Mouse (Mus musculus) midbrain, postnatal 0 days (tissue): Measurements from ENCODE around the gene Cep250. TPM values are rescaled to one million over a fixed set of nuclear protein-coding genes. Genes with fewer than 3 reads are reported as not detected.
A peak's percentile ranks its signal among the peaks of the same experiment; 100 is the strongest.

Experiments
- ATAC-seq: fragments of 200-750 bp; cut with Nextera tagmentation; 2 replicates; pipeline ENCODE4 v1.8.0; 2017; ENCODE audit warnings: moderate number of reproducible peaks, mild to moderate bottlenecking, moderate TSS enrichment, moderate library complexity; ENCODE audit not compliant: low FRiP score
- DNase-seq: peaks from one replicate; pipeline ENCODE4 v3.0.0-alpha.2; 2015; ENCODE audit warnings: low spot score
- H3K27ac ChIP-seq: fragments of 300-500 bp; sonication (generic); 2 replicates; pipeline ENCODE4 v1.5.1; 2014; ENCODE audit warnings: low read depth, mild to moderate bottlenecking, low read length, mixed read lengths
- H3K27me3 ChIP-seq: fragments of 300-500 bp; sonication (generic); 2 replicates; pipeline ENCODE4 v1.6.1; 2014; ENCODE audit warnings: low read length, control low read depth, mixed read lengths; ENCODE audit not compliant: insufficient read depth
- H3K36me3 ChIP-seq: fragments of 300-500 bp; sonication (generic); 2 replicates; pipeline ENCODE4 v1.6.1; 2014; ENCODE audit warnings: low read length, control low read depth, mixed read lengths; ENCODE audit not compliant: insufficient read depth
- H3K4me1 ChIP-seq: fragments of 300-500 bp; sonication (generic); 2 replicates; pipeline ENCODE4 v1.6.1; 2014; ENCODE audit warnings: mild to moderate bottlenecking, control low read depth, antibody characterized with exemption, low read length, mixed read lengths; ENCODE audit not compliant: insufficient read depth
- H3K4me2 ChIP-seq: fragments of 300-500 bp; sonication (generic); 2 replicates; pipeline ENCODE4 v1.6.1; 2014; ENCODE audit warnings: low read depth, mild to moderate bottlenecking, low read length, mixed read lengths; ENCODE audit not compliant: poor library complexity, severe bottlenecking
- H3K4me3 ChIP-seq: fragments of 300-500 bp; sonication (generic); 2 replicates; pipeline ENCODE4 v1.5.1; 2014; ENCODE audit warnings: low read depth, mild to moderate bottlenecking, low read length, moderate library complexity
- H3K9ac ChIP-seq: fragments of 300-500 bp; sonication (generic); replicated peaks from 2 replicates; pipeline ENCODE4 v1.6.1; 2014; ENCODE audit warnings: mild to moderate bottlenecking, low read length, moderate library complexity, mixed read lengths; ENCODE audit not compliant: poor library complexity, severe bottlenecking
- H3K9me3 ChIP-seq: fragments of 300-500 bp; sonication (generic); 2 replicates; pipeline ENCODE4 v1.6.1; 2016; ENCODE audit warnings: low read length, control low read depth
- CTCF ChIP-seq: IDR thresholded peaks from 2 replicates; pipeline ENCODE4 v1.5.1; 2016; ENCODE audit warnings: antibody characterized with exemption, mild to moderate bottlenecking
- WGBS: fragments of 180-500 bp; shearing (Covaris S2); extraction: QIAGEN DNeasy Blood & Tissue Kit; methylation state at CpG from one replicate; pipeline ENCODE4 v1.1.7; 2014; 5-methylcytosine and 5-hydroxymethylcytosine counted together
- polyA plus RNA-seq: library from polyadenylated mRNA; unstranded; fragments of >200 nt; fragmentation: Nextera tagmentation; extraction: Ambion mirVana; gene quantifications from 2 replicates; pipeline ENCODE4 v1.2.1, GENCODE M21; 2015
- total RNA-seq: library from RNA; depleted of rRNA; stranded (reverse); fragments of >200 nt; gene quantifications from 2 replicates; pipeline ENCODE4 v1.2.3, GENCODE M21; 2014

Gene Cep250
- total and polyA plus RNA-seq, 2 experiments from 2014 or later = 10.1 to 14.1 TPM

GRCm38 (mm10) chr2:155944685-155945084, 11.6 kb upstream of the Cep250 start:
- DNase-seq (no peak), ATAC-seq (no peak)
- WGBS = 80% methylated on average over 4 of the region's 4 CpGs
- Histone ChIP-seq H3K27ac (no peak overlapping the region), H3K4me1 (peaks cover 3% of the 10 kb centered on the region; the same call in 1 of the 2 replicates), H3K4me2 (no peak overlapping the region), H3K9me3 (no peaks in the 10 kb centered on the region), H3K27me3 (no peaks in the 10 kb centered on the region), H3K9ac (no peak overlapping the region), H3K4me3 (no peak overlapping the region), H3K36me3 (no peaks in the 10 kb centered on the region)
- no peak for TF ChIP-seq CTCF

GRCm38 (mm10) chr2:155945124-155945523, 11.1 kb upstream of the Cep250 start, which contains the start of gene Gdf5:
Gene Gdf5 (minus strand): TSS chr2:155945367.
- no peak for TF ChIP-seq CTCF
- no peak for ATAC-seq
- no peak within 1 kb of the TSS for H3K4me2 ChIP-seq
- 28% methylated on average over 13 of the region's 13 CpGs for WGBS
- no peak for DNase-seq
- no peaks in the 10 kb centered on the region for H3K9me3 ChIP-seq
- no peaks in the 10 kb centered on the region for H3K36me3 ChIP-seq
- H3K4me1 ChIP-seq = peaks cover 3% of the 10 kb centered on the region; the same call in 1 of the 2 replicates
- H3K4me3 ChIP-seq = no peak within 1 kb of the TSS
- H3K27me3 ChIP-seq = no peaks in the 10 kb centered on the region
- no peak within 1 kb of the TSS for H3K27ac ChIP-seq
- H3K9ac ChIP-seq = no peak within 1 kb of the TSS

DNA sequence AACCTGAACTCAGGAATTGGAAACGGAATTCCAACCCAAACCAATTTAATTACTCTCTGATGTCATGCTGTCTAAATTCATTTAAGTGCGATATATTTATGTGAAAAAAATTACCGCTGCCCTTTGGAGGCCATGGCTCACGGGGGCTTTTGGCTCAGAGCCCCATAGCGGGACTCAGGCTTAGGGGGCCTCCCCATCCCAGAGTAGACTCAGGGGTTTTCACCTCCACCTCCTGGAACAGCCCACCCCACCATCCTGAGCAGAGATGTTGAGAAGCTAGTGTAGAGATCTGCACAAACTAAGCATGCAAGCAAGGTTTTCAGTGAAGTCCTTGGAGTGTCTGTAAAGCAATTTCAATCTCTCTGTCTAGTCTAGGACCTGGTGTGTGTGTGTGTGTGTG, 10.7 kb upstream of the Cep250 start:
- no peak for DNase-seq
- no peak overlapping the region for H3K4me2 ChIP-seq

DNA sequence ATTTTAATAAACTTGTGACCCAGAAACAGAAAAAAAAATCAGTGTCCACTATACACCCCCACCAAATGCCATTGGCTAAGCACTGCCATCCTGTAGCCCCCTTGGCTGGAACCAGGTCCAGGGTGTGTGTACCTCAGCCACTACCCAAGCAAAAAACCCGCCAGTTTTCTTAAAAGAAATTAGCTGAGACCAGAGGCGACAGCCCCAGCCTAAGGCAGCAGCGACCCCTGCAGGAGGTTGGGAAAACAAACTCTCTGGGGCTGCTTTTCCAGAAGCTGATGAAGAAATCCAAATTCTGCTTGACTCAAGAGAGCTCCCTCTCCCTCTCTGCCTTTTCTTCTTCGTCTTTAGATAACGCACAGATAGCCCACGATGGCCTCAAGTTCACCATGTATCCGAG, 10.2 kb upstream of the Cep250 start:
- Histone ChIP-seq H3K4me2 (no peak overlapping the region), H3K27me3 (no peaks in the 10 kb centered on the region), H3K9ac (no peak overlapping the region), H3K36me3 (no peaks in the 10 kb centered on the region), H3K4me3 (no peak overlapping the region), H3K27ac (no peak overlapping the region), H3K4me1 (peaks cover 3% of the 10 kb centered on the region; the same call in 1 of the 2 replicates), H3K9me3 (no peaks in the 10 kb centered on the region)
- ATAC-seq (no peak), DNase-seq (peak; percentile 78)
- TF ChIP-seq CTCF = peak; percentile 79
- 3% methylated on average over 7 of the region's 7 CpGs for whole genome bisulfite sequencing

More for the DNA sequence above, 10.7 kb upstream of the Cep250 start:
- no peak for ATAC-seq
- no peaks in the 10 kb centered on the region for H3K9me3 ChIP-seq
- no peak overlapping the region for H3K9ac ChIP-seq
- no peak overlapping the region for H3K4me3 ChIP-seq
- H3K36me3 ChIP-seq = no peaks in the 10 kb centered on the region
- no peak for TF ChIP-seq CTCF
- no peaks in the 10 kb centered on the region for H3K27me3 ChIP-seq
- 59% methylated on average over 5 of the region's 5 CpGs for WGBS
- H3K27ac ChIP-seq = no peak overlapping the region
- peaks cover 3% of the 10 kb centered on the region; the same call in 1 of the 2 replicates for H3K4me1 ChIP-seq

GRCm38 (mm10) chr2:155946499-155946898, 9.8 kb upstream of the Cep250 start:
- TF ChIP-seq CTCF = no peak
- Histone ChIP-seq H3K27me3 (no peaks in the 10 kb centered on the region), H3K27ac (no peak overlapping the region), H3K36me3 (no peaks in the 10 kb centered on the region), H3K4me3 (no peak overlapping the region), H3K4me1 (peaks cover 3% of the 10 kb centered on the region; the same call in 1 of the 2 replicates), H3K9ac (no peak overlapping the region), H3K4me2 (no peak overlapping the region), H3K9me3 (no peaks in the 10 kb centered on the region)
- WGBS = 6% methylated on average over 4 of the region's 4 CpGs
- no peak for DNase-seq
- no peak for ATAC-seq

DNA sequence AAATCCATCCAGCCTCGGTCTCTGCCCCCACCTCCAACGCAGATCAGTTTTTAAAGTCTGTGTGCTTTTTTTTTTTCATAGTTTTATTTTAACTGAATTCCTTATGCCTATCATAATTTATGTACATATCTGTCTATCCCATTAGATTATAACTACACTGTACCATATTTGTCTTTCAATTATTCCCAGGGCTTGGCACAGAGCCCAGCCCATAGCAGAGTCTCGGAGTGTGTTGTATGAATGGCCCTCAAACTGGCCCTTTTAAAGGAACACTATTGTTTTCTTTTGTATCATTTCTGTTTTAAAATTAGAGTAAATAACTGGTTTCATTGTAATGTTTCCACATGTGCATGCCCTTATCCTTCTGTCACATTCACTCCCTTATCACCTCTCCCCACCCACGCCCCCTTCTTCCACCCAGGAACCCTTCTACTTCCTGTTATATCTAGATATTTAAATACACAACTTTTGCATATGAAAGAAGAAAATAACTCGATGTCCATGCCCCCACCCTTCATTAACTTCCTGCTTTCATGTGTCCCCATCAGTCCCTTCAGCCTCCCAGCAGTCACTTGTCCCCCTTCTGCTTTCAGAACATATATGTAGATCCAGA, 8.8 kb upstream of the Cep250 start:
- Histone ChIP-seq H3K4me1 (peaks cover 3% of the 10 kb centered on the region; the same call in 1 of the 2 replicates), H3K4me3 (no peak overlapping the region), H3K4me2 (no peak overlapping the region), H3K9ac (no peak overlapping the region), H3K27me3 (no peaks in the 10 kb centered on the region), H3K27ac (no peak overlapping the region), H3K36me3 (no peaks in the 10 kb centered on the region), H3K9me3 (no peaks in the 10 kb centered on the region)
- no peak for DNase-seq
- ATAC-seq = no peak
- WGBS = 66% methylated on average over 5 of the region's 5 CpGs
- no peak for TF ChIP-seq CTCF
